In genomic region chr3:88212356-88212755, GRCm38 (mm10) we compare ENCODE assay signal across 20 mouse cellular contexts. TPM values are rescaled to one million over a fixed set of nuclear protein-coding genes. Genes with fewer than 3 reads are reported as not detected.
DNase-seq lines count a peak whose midpoint lies in the region; ATAC-seq and TF ChIP-seq lines count a peak whose summit lies in the region.
"Had no signal": no experiment of that assay in that cellular context is flagged by ENCODE, and none has a peak within 500 bp of the region (broad histone marks: within the 10 kb centered on the region; RNA-seq: fewer than 3 reads in every experiment).

No protein-coding gene starts in this region.

- peak overlapping the region; percentile 49; the same call in 1 of the 2 replicates for H3K27ac ChIP-seq in cortical plate, adult 2 months (ENCODE audit: insufficient read depth, low read length)
- H3K27ac ChIP-seq in forebrain, embryonic 13.5 days: peak overlapping the region; percentile 100
- peak overlapping the region; percentile 98 for H3K27ac ChIP-seq in hindbrain, embryonic 14.5 days
- peak overlapping the region; percentile 85 for H3K27ac ChIP-seq in midbrain, embryonic 15.5 days
- H3K27ac ChIP-seq in embryonic facial prominence, embryonic 10.5 days (replicated peaks): no peak overlapping the region
- H3K27ac ChIP-seq: limb, embryonic 15.5 days; macrophage; stomach, embryonic 15.5 days had no signal

- TF ChIP-seq POLR2A in cortical plate, adult 2 months (IDR thresholded peaks at IDR 0.05; ENCODE audit: extremely low read depth, insufficient read depth, low read length): no peak

- H3K4me2 ChIP-seq in forebrain, embryonic 13.5 days: peak overlapping the region; percentile 88
- H3K4me2 ChIP-seq in hindbrain, embryonic 14.5 days (replicated peaks): peak overlapping the region; percentile 94
- H3K4me2 ChIP-seq in midbrain, embryonic 15.5 days: peak overlapping the region; percentile 63
- H3K4me2 ChIP-seq: heart, embryonic 12.5 days; limb, embryonic 15.5 days; stomach, embryonic 15.5 days had no signal

- 0 out of 2 replicates have a peak, but pooled peaks cover 9% of the 10 kb centered on the region for H3K27me3 ChIP-seq in forebrain, embryonic 13.5 days
- peaks cover 9% of the 10 kb centered on the region for H3K27me3 ChIP-seq in hindbrain, embryonic 14.5 days (ENCODE audit: control insufficient read depth, insufficient read depth, low read length)
- H3K27me3 ChIP-seq in midbrain, embryonic 15.5 days (replicated peaks): peaks cover 44% of the 10 kb centered on the region
- H3K27me3 ChIP-seq in embryonic facial prominence, embryonic 10.5 days (replicated peaks; ENCODE audit: low read depth, poor library complexity, severe bottlenecking): peaks cover 100% of the 10 kb centered on the region

- DNase-seq in hindbrain, embryonic 14.5 days (ENCODE audit: low spot score): no peak
- no peak for DNase-seq in adrenal gland, adult 2 months
- no peak for DNase-seq in heart, postnatal 25 days (ENCODE audit: low spot score)
- no peak for DNase-seq in natural killer cell, adult 2 months (ENCODE audit: low spot score in 2 of 2)
- DNase-seq in embryonic facial prominence, embryonic 10.5 days (ENCODE audit: low spot score): no peak
- DNase-seq: adrenal gland, adult 8-10 months; cerebellum, adult 9-10 months; embryo, embryonic 11 days; heart, postnatal 4 days; kidney, adult 8-10 months; lung, adult 2 months; retina, postnatal 1 day; thymus, postnatal 14 days had no signal

- H3K4me3 ChIP-seq in cortical plate, adult 2 months (ENCODE audit: insufficient read depth, low read length): peak overlapping the region; percentile 32; the same call in 1 of the 2 replicates
- H3K4me3 ChIP-seq in forebrain, embryonic 13.5 days: peak overlapping the region; percentile 96
- H3K4me3 ChIP-seq in hindbrain, embryonic 14.5 days (replicated peaks; ENCODE audit: low read length): peak overlapping the region; percentile 68
- peak overlapping the region; percentile 42 for H3K4me3 ChIP-seq in midbrain, embryonic 15.5 days
- H3K4me3 ChIP-seq in embryonic facial prominence, embryonic 10.5 days: no peak overlapping the region
- H3K4me3 ChIP-seq: heart, embryonic 12.5 days; limb, embryonic 15.5 days; stomach, embryonic 15.5 days had no signal

- peaks cover 63% of the 10 kb centered on the region for H3K36me3 ChIP-seq in forebrain, embryonic 13.5 days (ENCODE audit: poor library complexity, severe bottlenecking)
- peaks cover 19% of the 10 kb centered on the region for H3K36me3 ChIP-seq in hindbrain, embryonic 14.5 days (replicated peaks; ENCODE audit: control insufficient read depth, insufficient read depth)
- no peaks in the 10 kb centered on the region for H3K36me3 ChIP-seq in midbrain, embryonic 15.5 days (replicated peaks)
- H3K36me3 ChIP-seq in embryonic facial prominence, embryonic 10.5 days (replicated peaks): no peaks in the 10 kb centered on the region
- H3K36me3 ChIP-seq: heart, embryonic 12.5 days; limb, embryonic 15.5 days; stomach, embryonic 15.5 days had no signal

- no peaks in the 10 kb centered on the region for H3K9me3 ChIP-seq in forebrain, embryonic 13.5 days (replicated peaks)
- no peaks in the 10 kb centered on the region for H3K9me3 ChIP-seq in hindbrain, embryonic 14.5 days (ENCODE audit: control insufficient read depth, low read length)
- no peaks in the 10 kb centered on the region for H3K9me3 ChIP-seq in midbrain, embryonic 15.5 days
- H3K9me3 ChIP-seq in embryonic facial prominence, embryonic 10.5 days: no peaks in the 10 kb centered on the region
- H3K9me3 ChIP-seq: heart, embryonic 12.5 days; limb, embryonic 15.5 days; stomach, embryonic 15.5 days had no signal

- intact Hi-C loops in heart, postnatal 25 days (cut with DNase I): no loop called here

- H3K9ac ChIP-seq in forebrain, embryonic 13.5 days: peak overlapping the region; percentile 100
- H3K9ac ChIP-seq in hindbrain, embryonic 14.5 days: peak overlapping the region; percentile 96
- H3K9ac ChIP-seq in midbrain, embryonic 15.5 days: peak overlapping the region; percentile 35
- H3K9ac ChIP-seq: heart, embryonic 12.5 days; limb, embryonic 15.5 days; stomach, embryonic 15.5 days had no signal

- TF ChIP-seq CTCF in cortical plate, adult 2 months (IDR thresholded peaks at IDR 0.05; ENCODE audit: extremely low read depth, insufficient read depth, low read length): no peak

- ATAC-seq in forebrain, embryonic 13.5 days: no peak
- ATAC-seq in hindbrain, embryonic 14.5 days (ENCODE audit: low FRiP score): no peak
- ATAC-seq in midbrain, embryonic 15.5 days (replicated peaks): no peak

- WGBS in forebrain, embryonic 13.5 days: 19% methylated on average over 1 of the region's 1 CpGs
- 14% methylated on average over 1 of the region's 1 CpGs for whole genome bisulfite sequencing in hindbrain, embryonic 14.5 days
- 14% methylated on average over 1 of the region's 1 CpGs for WGBS in midbrain, embryonic 15.5 days
- 2% methylated on average over 1 of the region's 1 CpGs for WGBS in embryonic facial prominence, embryonic 10.5 days

- H3K4me1 ChIP-seq in cortical plate, adult 2 months (ENCODE audit: control insufficient read depth, insufficient read depth, low read length): peaks cover 8% of the 10 kb centered on the region
- peaks cover 55% of the 10 kb centered on the region for H3K4me1 ChIP-seq in forebrain, embryonic 13.5 days
- peaks cover 22% of the 10 kb centered on the region; the same call in 1 of the 2 replicates for H3K4me1 ChIP-seq in hindbrain, embryonic 14.5 days (replicated peaks; ENCODE audit: control insufficient read depth, insufficient read depth, low read length)
- peaks cover 49% of the 10 kb centered on the region for H3K4me1 ChIP-seq in midbrain, embryonic 15.5 days
- peaks cover 31% of the 10 kb centered on the region for H3K4me1 ChIP-seq in embryonic facial prominence, embryonic 10.5 days

RNA-seq across cellular contexts. Expression of gene Rhbg, which starts 42.2 kb away (rescaled TPM):
- not detected in 2 replicates for polyA plus RNA-seq in cortical plate, adult 2 months (2012; rRNA removed)
- 0.18 and 0.26 TPM in 2 replicates for polyA plus RNA-seq in forebrain, embryonic 13.5 days (2015; fragmentation: Nextera tagmentation; extraction: Ambion mirVana)
- polyA plus RNA-seq in hindbrain, embryonic 14.5 days (2014; fragmentation: Nextera tagmentation; extraction: Ambion mirVana): 0.48 and 0.76 TPM in 2 replicates
- polyA plus RNA-seq in midbrain, embryonic 15.5 days (2015; fragmentation: Nextera tagmentation; extraction: Ambion mirVana): 0.14 TPM in 2 replicates
- total RNA-seq in adrenal gland, adult 2 months (2021): 10 to 100 TPM in 1 of 2 experiments, 1 to 10 TPM in 1; 8.5 to 18.3 TPM
- polyA plus RNA-seq in adrenal gland, adult 2 months (2012; rRNA removed): 0.76 and 1.8 TPM in 2 replicates
- not detected for total RNA-seq in heart, postnatal 25 days (2021)
- polyA plus RNA-seq in embryonic facial prominence, embryonic 10.5 days (2016; fragmentation: Nextera tagmentation; extraction: Ambion mirVana): 0.17 TPM in 1 of 2 replicates, not detected in the other
- total RNA-seq: heart, postnatal 4 days had no signal
- polyA plus RNA-seq: macrophage had no signal

Comparison
In these comparisons a context has a peak if more than half of its experiments do, and no peak if none do; other contexts are left out.
1. H3K9ac ChIP-seq: peak in every context shown above with its lines; median percentile 100 in forebrain, embryonic 13.5 days; 96 in hindbrain, embryonic 14.5 days; 35 in midbrain, embryonic 15.5 days.